Mouse (Mus musculus) testis, adult 2 months (tissue): Measurements from ENCODE around the gene H1f0.

ENCODE experiments used
- CTCF ChIP-seq: fragments of 200-500 bp; IDR thresholded peaks from 2 replicates; pipeline ENCODE4 v1.5.1; 2012; ENCODE audit warnings: low read depth, mild to moderate bottlenecking, inconsistent platforms, low read length, moderate library complexity; ENCODE audit not compliant: control insufficient read depth, insufficient read depth, insufficient replicate concordance
- POLR2A ChIP-seq: fragments of 200-500 bp; IDR thresholded peaks from 2 replicates; pipeline ENCODE4 v1.6.1; 2012; ENCODE audit warnings: low read depth, mild to moderate bottlenecking, inconsistent platforms, low read length, moderate library complexity; ENCODE audit not compliant: control insufficient read depth

GRCm38 (mm10) chr15:78995916-78996315 is 32.3 kb upstream of the H1f0 start:
- TF ChIP-seq CTCF (no peak), POLR2A (no peak)
